18 mouse cellular contexts compared by ENCODE assay signal in genomic region chr11:116548780-116549179, GRCm38 (mm10). TPM values are rescaled to one million over a fixed set of nuclear protein-coding genes. Genes with fewer than 3 reads are reported as not detected.
"Had no signal": no experiment of that assay in that cellular context is flagged by ENCODE, and none has a peak within 500 bp of the region (broad histone marks: within the 10 kb centered on the region; RNA-seq: fewer than 3 reads in every experiment).

No protein-coding gene starts in this region.

- H3K4me3 ChIP-seq: kidney, embryonic 15.5 days; left cerebral cortex, adult 2 months; limb, embryonic 15.5 days; midbrain, embryonic 12.5 days; neural tube, embryonic 13.5 days had no signal

- H3K4me2 ChIP-seq: kidney, embryonic 15.5 days; limb, embryonic 15.5 days; lung, embryonic 14.5 days; midbrain, embryonic 12.5 days; neural tube, embryonic 13.5 days had no signal

- DNase-seq: kidney, adult 2 months; kidney, postnatal 14 days; lung, embryonic 14.5 days; lung, postnatal 10 days; lung, postnatal 4 days; spleen, adult 18-20 months; thymus, adult 18-20 months; thymus, postnatal 14 days had no signal

- H3K9me3 ChIP-seq: kidney, embryonic 15.5 days; limb, embryonic 15.5 days; midbrain, embryonic 12.5 days; neural tube, embryonic 13.5 days had no signal

- ATAC-seq: intestine, embryonic 16.5 days; midbrain, embryonic 16.5 days had no signal

- H3K27ac ChIP-seq: kidney, embryonic 15.5 days; left cerebral cortex, adult 2 months; limb, embryonic 15.5 days; midbrain, embryonic 12.5 days; neural tube, embryonic 13.5 days had no signal

- H3K9ac ChIP-seq: kidney, embryonic 15.5 days; limb, embryonic 15.5 days; lung, embryonic 14.5 days; midbrain, embryonic 12.5 days; neural tube, embryonic 13.5 days had no signal

- H3K27me3 ChIP-seq: kidney, embryonic 15.5 days; limb, embryonic 15.5 days; midbrain, embryonic 12.5 days; neural tube, embryonic 13.5 days had no signal

RNA-seq across cellular contexts. Expression of gene Aanat, which starts 37.5 kb away (rescaled TPM):
- total RNA-seq: megakaryocyte-erythroid progenitor cell, adult 5-6 weeks had no signal
- polyA plus RNA-seq: intestine, embryonic 16.5 days; kidney, adult 2 months; kidney, embryonic 15.5 days; large intestine, adult 2 months; limb, embryonic 15.5 days; lung, embryonic 14.5 days; stomach, embryonic 14.5 days had no signal
